Mouse (Mus musculus) skeletal muscle tissue, postnatal 0 days (tissue): ENCODE results near the gene Clec1a. TPM values are rescaled to one million over a fixed set of nuclear protein-coding genes. Genes with fewer than 3 reads are reported as not detected.

Source experiments
- polyA plus RNA-seq: library from polyadenylated mRNA; unstranded; fragments of >200 nt; fragmentation: Nextera tagmentation; extraction: Ambion mirVana; gene quantifications from 2 replicates; pipeline ENCODE4 v1.2.1, GENCODE M21; 2015

The Clec1a gene
- 4.0 and 5.0 TPM in 2 replicates for polyA plus RNA-seq

DNA sequence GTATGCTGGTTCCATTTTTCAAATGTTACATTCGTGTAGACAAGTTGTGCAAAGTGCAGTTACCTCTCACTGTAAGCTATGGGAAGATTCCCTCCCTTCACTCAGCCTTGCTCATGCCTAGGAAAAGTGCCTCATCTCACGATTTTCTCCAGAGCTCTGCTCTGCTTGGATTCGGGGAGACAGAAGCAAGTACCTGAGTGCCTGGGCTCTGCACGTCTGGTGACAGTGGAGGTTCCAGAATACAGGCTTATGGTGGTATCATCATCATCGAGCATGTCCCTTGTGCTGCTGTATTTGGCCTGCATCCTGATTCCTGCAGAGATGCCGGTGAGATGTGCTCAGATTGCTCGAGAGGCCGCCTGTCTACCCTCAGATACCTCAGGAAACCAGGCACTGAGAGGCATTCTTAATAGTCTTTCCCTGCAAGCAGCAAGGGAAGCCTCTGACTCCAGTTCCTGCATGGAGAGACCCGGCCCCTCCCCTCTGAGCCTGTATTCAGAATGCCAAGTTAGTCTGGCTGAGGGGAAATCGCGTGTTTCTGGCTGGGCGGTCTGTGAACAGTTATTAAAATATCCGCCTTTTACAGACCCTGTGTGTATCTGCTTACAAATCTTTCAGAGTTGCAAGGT is at the start of gene Clec1a:
TSS of gene Clec1a (minus strand) at position 590 of the 629 bp plus-strand sequence.

GRCm38 (mm10) chr6:129408562-129408961 is 43.2 kb downstream of the Clec1a start, which contains the start of gene Clec9a:
Clec9a (plus strand) TSS chr6:129408862.

GRCm38 (mm10) chr6:129396997-129397396 is 54.8 kb downstream of the Clec1a start, which contains the start of gene Clec1b:
Clec1b (plus strand) TSS chr6:129397297.

DNA sequence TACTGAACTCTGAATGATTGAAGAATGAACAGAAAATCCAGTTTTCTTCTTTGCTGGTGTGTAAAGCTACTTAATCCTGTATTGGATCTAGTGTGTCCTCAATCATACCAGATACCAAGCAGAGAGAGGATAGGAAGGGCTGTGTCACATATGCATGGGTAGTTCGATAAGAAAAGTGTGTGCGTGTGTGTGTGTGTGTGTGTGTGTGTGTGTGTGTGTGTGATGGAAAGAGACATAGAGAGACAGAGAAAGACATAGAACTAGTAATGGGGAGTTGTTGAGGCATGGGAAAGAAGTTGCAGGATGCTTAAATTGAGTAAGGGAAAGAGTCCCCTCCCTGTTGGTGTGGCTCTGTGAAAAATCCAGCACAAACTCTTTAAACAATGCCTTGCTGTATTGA is 66.0 kb downstream of the Clec1a start, which contains the start of gene Clec12b:
TSS of gene Clec12b (minus strand) at position 101 of the 400 bp plus-strand sequence.

Other genes starting within 250 kb of the Clec1a start
- gene Cd69, start 176.6 kb downstream of the Clec1a start, polyA plus RNA-seq, result 0.38 and 0.74 TPM in 2 replicates
- gene 4922502D21Rik, start 120.2 kb downstream of the Clec1a start, polyA plus RNA-seq, result not detected in 2 replicates
- 0.10 and 0.12 TPM in 2 replicates for gene Clec12a, start 109.3 kb downstream of the Clec1a start, polyA plus RNA-seq
- 0.28 and 1.3 TPM in 2 replicates for gene Clec12b, start 66.1 kb downstream of the Clec1a start, polyA plus RNA-seq
- gene Clec1b, start 54.7 kb downstream of the Clec1a start, polyA plus RNA-seq, result 0.10 and 0.22 TPM in 2 replicates
- gene Clec9a, start 43.1 kb downstream of the Clec1a start, polyA plus RNA-seq, result 0.10 and 0.23 TPM in 2 replicates
- 0.27 TPM in 1 of 2 replicates, not detected in the other for gene Olr1, start 55.2 kb upstream of the Clec1a start, polyA plus RNA-seq
- gene Tmem52b, start 60.6 kb upstream of the Clec1a start, polyA plus RNA-seq, result not detected in 2 replicates
- gene Gabarapl1, start 81.2 kb upstream of the Clec1a start, polyA plus RNA-seq, result 31.6 and 33.9 TPM in 2 replicates
- not detected in 2 replicates for gene Klre1, start 125.9 kb upstream of the Clec1a start, polyA plus RNA-seq
- gene Klrd1, start 139.8 kb upstream of the Clec1a start, polyA plus RNA-seq, result 0.19 and 0.52 TPM in 2 replicates
- 0.13 TPM in 1 of 2 replicates, not detected in the other for gene Klrk1, start 171.9 kb upstream of the Clec1a start, polyA plus RNA-seq
- not detected in 2 replicates for gene Klrc3, start 191.3 kb upstream of the Clec1a start, polyA plus RNA-seq
- gene Klrc2, start 208.7 kb upstream of the Clec1a start, polyA plus RNA-seq, result not detected in 2 replicates
- gene Klrc1, start 227.0 kb upstream of the Clec1a start, polyA plus RNA-seq, result 0.15 TPM in 1 of 2 replicates, not detected in the other